Mouse (Mus musculus) heart, postnatal 0 days (tissue): ENCODE measurements around the gene Usp13.

ENCODE experiments used
- CTCF ChIP-seq: IDR thresholded peaks from 2 replicates; pipeline ENCODE4 v1.5.1; 2016; ENCODE audit warnings: antibody characterized with exemption, control low read depth, low read depth
- EP300 ChIP-seq: IDR thresholded peaks from 2 replicates; pipeline ENCODE4 v1.6.1; 2016; ENCODE audit warnings: antibody characterized with exemption, low read depth

DNA sequence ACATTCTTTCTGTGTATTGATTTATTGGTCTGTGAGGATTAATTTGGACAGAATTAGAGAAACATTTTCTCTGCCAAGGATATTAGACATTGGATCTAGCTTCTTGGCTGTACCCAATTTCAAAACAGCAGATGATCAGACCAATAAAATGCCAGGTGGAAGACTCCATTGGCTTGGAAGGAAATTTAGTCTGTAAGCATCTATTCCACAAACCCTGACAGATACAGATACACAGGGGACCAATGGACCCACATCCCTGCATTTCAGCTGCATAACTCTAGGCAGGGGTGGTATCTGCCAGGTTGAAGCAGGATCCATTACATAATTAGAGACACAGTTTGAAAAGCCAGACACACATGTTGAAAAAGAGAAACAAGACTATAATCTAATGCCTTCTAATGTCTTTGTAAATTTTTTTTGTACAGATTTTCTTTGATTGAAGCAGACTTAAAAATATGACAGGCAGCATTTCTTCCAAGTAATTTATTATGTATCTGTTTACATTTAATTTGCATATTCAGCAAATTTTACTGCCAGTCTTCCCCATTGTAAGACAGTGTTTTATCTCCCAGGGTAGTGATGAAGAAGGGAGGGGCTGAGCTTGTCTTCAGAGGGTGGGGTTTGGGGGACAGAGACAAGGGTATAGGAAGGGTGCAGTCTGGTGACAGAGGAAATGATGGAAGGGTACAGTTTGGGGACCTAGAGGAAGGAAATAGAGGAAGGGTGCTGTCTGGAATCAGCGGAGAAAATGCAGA, 151.5 kb downstream of the Usp13 start:
- TF ChIP-seq EP300 (no peak), CTCF (no peak)
